Mouse (Mus musculus) cerebellum, adult 2 months (tissue): Measurements from ENCODE around the gene Inpp5a. TPM values are rescaled to one million over a fixed set of nuclear protein-coding genes. Genes with fewer than 3 reads are reported as not detected.
A peak's percentile ranks its signal among the peaks of the same experiment; 100 is the strongest.

Experiments
- DNase-seq, 2 experiments: peaks; one replicate each; pipeline ENCODE4 v3.0.0; 2021
- H3K27ac ChIP-seq: fragments of 200-500 bp; 2 replicates; pipeline ENCODE4 v1.5.1; 2012; ENCODE audit warnings: low read length, control low read depth, inconsistent platforms; ENCODE audit not compliant: insufficient read depth
- H3K27me3 ChIP-seq: fragments of 200-500 bp; 2 replicates; pipeline ENCODE4 v1.6.1; 2012; ENCODE audit warnings: inconsistent platforms, mild to moderate bottlenecking, low read length, moderate library complexity; ENCODE audit not compliant: control insufficient read depth, insufficient read depth
- H3K4me1 ChIP-seq: fragments of 200-500 bp; 2 replicates; pipeline ENCODE4 v1.6.1; 2011; ENCODE audit warnings: low read length; ENCODE audit not compliant: control insufficient read depth, insufficient read depth
- H3K4me3 ChIP-seq: fragments of 200-500 bp; replicated peaks from 2 replicates; pipeline ENCODE3; 2011; ENCODE audit warnings: mild to moderate bottlenecking, low read depth, low read length, control low read depth; ENCODE audit not compliant: insufficient read depth
- CTCF ChIP-seq: fragments of 200-500 bp; IDR thresholded peaks from 2 replicates; pipeline ENCODE4 v1.5.1; 2011; ENCODE audit warnings: low read depth, mild to moderate bottlenecking, control low read depth, low read length, moderate library complexity, borderline replicate concordance; ENCODE audit not compliant: insufficient read depth
- POLR2A ChIP-seq: fragments of 200-500 bp; IDR thresholded peaks from 2 replicates; pipeline ENCODE4 v1.6.1; 2011; ENCODE audit warnings: low read length, control low read depth, borderline replicate concordance; ENCODE audit not compliant: insufficient read depth
- WGBS: fragments of 180-500 bp; shearing (Covaris S2); methylation state at CpG from one replicate; pipeline ENCODE4 v1.1.7; 2018; 5-methylcytosine and 5-hydroxymethylcytosine counted together
- polyA plus RNA-seq: library from polyadenylated mRNA; depleted of rRNA; stranded (reverse); fragments of >200 nt; gene quantifications from 2 replicates; pipeline ENCODE4 v1.2.3, GENCODE M21; 2012

Inpp5a gene
- polyA plus RNA-seq, 1 experiment = 164 TPM

DNA sequence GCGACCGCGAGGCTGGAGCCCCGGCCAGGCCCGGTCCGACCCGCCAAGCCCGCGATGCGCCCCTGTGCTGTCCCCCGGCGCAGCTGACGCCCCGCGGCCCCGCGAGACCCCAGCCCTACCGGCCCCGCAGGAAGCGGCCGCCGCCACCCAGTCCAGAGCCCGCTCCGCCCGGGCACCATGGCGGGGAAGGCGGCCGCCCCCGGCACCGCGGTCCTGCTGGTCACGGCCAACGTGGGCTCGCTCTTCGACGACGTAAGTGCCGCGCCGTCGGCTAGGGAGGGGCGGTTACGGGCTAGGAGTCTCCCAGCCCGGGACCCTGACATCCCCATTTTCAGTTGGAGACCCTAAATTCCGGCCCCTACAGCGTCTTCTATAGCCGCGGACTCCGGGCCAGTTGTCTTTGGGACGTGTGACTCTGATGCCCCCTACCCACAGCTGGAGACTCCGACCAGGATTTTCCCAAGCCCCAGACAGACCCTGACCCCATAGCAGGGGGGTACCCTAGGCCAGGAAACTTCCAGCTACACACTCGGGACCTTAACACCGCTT, 378 bp downstream of the Inpp5a start:
- WGBS = under 1% methylated on average over 51 of the region's 53 CpGs
- peak; percentile 55 to 63 for DNase-seq
- Histone ChIP-seq H3K4me1 (peaks cover 49% of the 10 kb centered on the region), H3K4me3 (peak overlapping the region; percentile 88), H3K27me3 (no peaks in the 10 kb centered on the region), H3K27ac (peak overlapping the region; percentile 95)
- TF ChIP-seq POLR2A = no peak
- TF ChIP-seq CTCF = no peak

DNA sequence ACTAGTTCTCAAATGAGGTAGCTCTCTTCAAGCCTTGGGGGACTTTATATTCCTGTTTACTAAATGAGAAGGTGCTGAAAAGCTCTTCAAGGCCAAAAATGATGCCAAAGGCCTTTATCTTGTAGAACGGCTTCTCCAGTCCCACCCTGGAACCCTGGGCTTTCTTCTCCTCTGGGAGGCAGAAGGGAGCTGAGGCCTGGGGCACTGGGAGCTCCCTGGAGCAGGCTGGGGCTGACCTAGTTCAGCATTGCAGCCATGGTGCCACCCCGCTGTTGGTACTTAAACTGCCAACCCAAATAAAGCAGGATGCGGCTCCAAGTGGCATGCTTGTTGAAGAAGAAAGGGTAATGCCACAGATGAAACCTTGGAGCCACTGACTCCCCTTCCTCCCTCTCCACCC, 1.5 kb downstream of the Inpp5a start:
- Histone ChIP-seq H3K27me3 (no peaks in the 10 kb centered on the region), H3K4me3 (peak overlapping the region; percentile 88), H3K4me1 (peaks cover 47% of the 10 kb centered on the region), H3K27ac (peak overlapping the region; percentile 95)
- WGBS = 6% methylated on average over 3 of the region's 3 CpGs
- DNase-seq = peak; percentile 83 to 87
- TF ChIP-seq POLR2A = no peak
- peak; percentile 47 for TF ChIP-seq CTCF

DNA sequence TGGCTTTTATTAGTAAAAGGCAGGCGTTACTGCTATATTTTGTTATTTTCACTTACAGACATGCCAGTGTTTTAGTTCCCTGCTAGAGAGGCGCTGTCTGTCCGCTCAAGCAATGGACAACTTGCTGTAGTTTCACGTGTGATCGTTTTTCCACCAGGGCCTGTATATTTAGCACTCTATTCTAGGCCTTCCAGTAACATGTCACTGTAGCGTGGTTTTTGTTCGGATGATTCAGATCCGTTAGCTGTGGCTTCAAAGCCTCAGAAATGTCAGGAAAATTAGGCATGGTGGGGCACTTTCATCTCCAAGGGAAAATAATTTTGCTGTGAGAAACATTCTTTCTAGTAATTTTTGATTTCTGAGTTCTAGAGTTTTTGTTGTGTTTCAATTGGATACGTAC, 2.0 kb downstream of the Inpp5a start:
- Histone ChIP-seq H3K27ac (peak overlapping the region; percentile 95), H3K4me1 (peaks cover 45% of the 10 kb centered on the region), H3K4me3 (peak overlapping the region; percentile 88), H3K27me3 (no peaks in the 10 kb centered on the region)
- TF ChIP-seq POLR2A (no peak), CTCF (no peak)
- no peak for DNase-seq
- WGBS = 23% methylated on average over 9 of the region's 9 CpGs

DNA sequence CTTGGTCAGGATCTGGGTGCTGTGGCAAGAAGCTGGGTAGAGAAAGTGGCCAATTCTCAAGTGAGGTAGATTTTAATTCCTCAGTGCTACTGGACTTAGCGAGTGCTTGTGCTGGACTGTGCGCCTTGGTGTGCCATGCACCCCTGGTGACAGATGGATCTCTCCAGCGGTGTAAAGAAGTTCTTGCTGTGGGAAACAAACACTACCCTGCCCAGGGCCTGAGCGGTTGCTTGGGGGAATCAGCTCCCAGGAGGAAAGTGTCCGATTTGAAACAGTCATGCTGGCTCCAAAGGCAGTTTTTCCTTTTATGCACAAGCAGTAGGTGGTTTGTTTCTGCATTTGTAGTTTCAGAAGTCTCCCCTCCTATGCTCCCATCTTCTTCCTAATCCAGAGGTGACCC, 2.8 kb downstream of the Inpp5a start:
- Histone ChIP-seq H3K4me1 (peaks cover 45% of the 10 kb centered on the region), H3K4me3 (peak overlapping the region; percentile 9), H3K27ac (peak overlapping the region; percentile 54), H3K27me3 (no peaks in the 10 kb centered on the region)
- TF ChIP-seq CTCF (no peak), POLR2A (no peak)
- 22% methylated on average over 5 of the region's 5 CpGs for WGBS
- DNase-seq = peak in 1 of 2 experiments; percentile 47

DNA sequence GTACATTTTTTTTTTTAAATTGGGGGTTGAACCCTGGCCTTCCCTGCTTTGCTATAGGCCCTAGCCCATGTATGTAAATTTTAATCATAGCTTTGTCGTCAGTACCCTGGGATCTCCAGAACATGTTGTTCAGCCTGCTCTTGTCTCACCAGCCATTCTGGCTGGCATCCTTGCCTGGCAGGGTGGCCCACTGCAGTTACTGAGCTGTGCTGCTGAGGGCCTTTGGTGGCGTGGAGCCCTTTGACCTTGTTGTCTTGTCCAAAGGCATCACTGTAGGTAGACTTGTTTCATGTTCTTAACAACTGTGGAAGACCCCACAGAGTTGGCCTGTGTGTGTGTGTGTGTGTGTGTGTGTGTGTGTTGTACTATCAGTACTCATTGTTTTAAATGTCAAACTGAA, 3.2 kb downstream of the Inpp5a start:
- WGBS = 4% methylated on average over 2 of the region's 2 CpGs
- peaks cover 43% of the 10 kb centered on the region for H3K4me1 ChIP-seq
- TF ChIP-seq POLR2A (no peak), CTCF (no peak)
- no peak overlapping the region for H3K27ac ChIP-seq
- peak in 1 of 2 experiments; percentile 44 for DNase-seq
- H3K4me3 ChIP-seq = no peak overlapping the region
- no peaks in the 10 kb centered on the region for H3K27me3 ChIP-seq

DNA sequence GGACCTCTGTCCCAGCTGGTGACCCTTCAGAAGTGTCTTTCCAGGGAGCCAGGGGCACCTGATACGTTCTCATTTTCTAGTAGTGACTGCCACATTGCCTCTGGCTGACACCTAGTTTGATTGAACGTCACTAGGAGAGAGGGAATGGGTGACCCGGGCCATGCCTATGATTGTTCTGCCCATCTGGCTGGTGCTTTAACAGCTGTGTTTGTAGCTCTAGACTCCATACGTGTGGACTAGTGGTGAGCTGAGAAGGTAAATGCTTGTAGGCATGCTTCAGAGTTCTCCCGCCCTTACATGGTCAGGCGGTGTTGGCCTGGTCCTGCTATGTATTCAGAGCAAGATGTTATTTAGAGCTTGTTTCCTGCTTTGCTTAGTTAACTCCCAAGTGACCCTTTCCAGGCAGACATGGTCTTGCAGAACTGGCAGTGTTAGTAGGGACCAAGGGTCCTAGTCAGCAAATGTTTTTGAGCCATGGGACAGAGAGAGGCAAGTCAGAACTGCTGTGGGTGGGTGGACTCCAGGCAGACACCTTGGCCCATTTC, 3.9 kb downstream of the Inpp5a start:
- H3K4me1 ChIP-seq = peaks cover 49% of the 10 kb centered on the region
- no peak for TF ChIP-seq POLR2A
- TF ChIP-seq CTCF = no peak
- no peak overlapping the region for H3K27ac ChIP-seq
- DNase-seq = peak in 1 of 2 experiments; percentile 29
- H3K27me3 ChIP-seq = no peaks in the 10 kb centered on the region
- H3K4me3 ChIP-seq = no peak overlapping the region
- WGBS = 51% methylated on average over 6 of the region's 6 CpGs

DNA sequence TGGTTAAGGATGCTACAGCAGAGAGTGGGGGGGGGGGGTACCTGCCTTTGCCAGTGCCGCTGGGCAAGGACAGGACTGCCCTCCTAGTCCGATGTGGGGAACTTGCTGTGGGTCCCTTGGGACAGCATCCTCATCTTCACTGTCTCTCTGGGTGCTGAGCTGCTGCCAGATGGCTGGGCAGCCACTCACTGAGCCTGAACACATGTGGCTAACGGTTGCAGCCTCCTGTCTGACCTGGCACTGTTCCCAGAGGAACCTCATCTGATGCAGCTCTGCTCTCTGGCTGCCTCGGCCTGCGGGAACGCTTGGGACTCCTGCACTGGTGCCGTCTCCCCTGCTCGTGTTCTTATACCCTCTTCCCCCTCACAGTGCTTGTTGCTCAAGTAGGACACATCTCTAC, 8.6 kb downstream of the Inpp5a start:
- peak overlapping the region; percentile 53 for H3K27ac ChIP-seq

DNA sequence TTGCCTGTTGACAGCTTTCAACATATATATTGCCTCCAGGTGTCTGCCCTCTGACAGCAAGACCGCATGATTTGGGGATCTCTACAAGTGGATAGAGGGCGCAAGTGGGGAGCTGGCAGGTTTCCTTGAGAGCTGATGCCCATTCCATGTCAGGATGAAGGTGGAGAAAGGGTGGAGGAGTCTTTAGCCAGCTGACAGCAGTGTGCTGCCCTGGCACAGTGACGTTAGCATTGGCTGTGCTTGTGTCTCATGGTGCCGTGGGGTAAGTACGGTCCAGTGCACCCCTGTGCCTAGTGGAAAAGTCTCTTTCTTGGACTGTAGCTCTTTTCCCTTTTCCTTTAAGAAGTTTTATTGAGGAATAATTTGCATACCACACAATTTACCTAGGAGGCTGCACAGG, 9.2 kb downstream of the Inpp5a start:
- Histone ChIP-seq H3K27me3 (no peaks in the 10 kb centered on the region), H3K4me1 (peaks cover 67% of the 10 kb centered on the region), H3K27ac (peak overlapping the region; percentile 53), H3K4me3 (no peak overlapping the region)
- TF ChIP-seq POLR2A (no peak), CTCF (no peak)
- 15% methylated on average over 5 of the region's 5 CpGs for WGBS
- peak; percentile 68 to 69 for DNase-seq

More for the DNA sequence above, 8.6 kb downstream of the Inpp5a start:
- H3K27me3 ChIP-seq = no peaks in the 10 kb centered on the region
- peak; percentile 63 to 68 for DNase-seq
- TF ChIP-seq POLR2A = no peak
- TF ChIP-seq CTCF = no peak
- peaks cover 73% of the 10 kb centered on the region for H3K4me1 ChIP-seq
- 13% methylated on average over 8 of the region's 8 CpGs for WGBS
- H3K4me3 ChIP-seq = no peak overlapping the region
